Mouse (Mus musculus): ENCODE data around the gene Il10. TPM values are rescaled to one million over a fixed set of nuclear protein-coding genes. Genes with fewer than 3 reads are reported as not detected.
A peak's percentile ranks its signal among the peaks of the same experiment; 100 is the strongest.

The Il10 gene
- total and polyA plus RNA-seq, 3 experiments: 236 to 903 (median 389) TPM

DNA sequence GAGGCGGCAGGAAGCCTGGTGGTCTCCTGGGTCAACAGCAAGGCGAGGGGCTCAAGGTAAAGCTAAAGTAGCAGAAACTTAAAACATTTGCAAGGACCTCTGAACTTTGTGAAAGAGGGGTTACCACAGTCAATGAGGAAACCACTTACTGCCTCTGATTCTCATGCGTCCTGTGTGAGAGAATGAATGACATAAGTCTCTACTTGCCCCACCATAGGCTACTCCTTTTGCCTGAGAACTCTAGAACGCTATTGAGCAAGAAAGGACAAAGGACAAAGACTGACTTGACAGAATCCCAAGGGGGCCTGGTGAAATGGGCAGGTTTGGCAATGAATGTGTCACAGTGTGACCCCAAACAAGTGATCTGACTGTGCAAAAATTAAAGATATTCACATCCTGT is 22.2 kb upstream of the Il10 start:
- no peaks in the 10 kb centered on the region for H3K9me3 ChIP-seq (replicated peaks; ENCODE audit: low read length)
- H3K4me2 ChIP-seq (ENCODE audit: insufficient read depth, low read depth, poor library complexity, severe bottlenecking): no peak overlapping the region
- DNase-seq (ENCODE audit: extremely low read depth): no peak
- H3K36me3 ChIP-seq (replicated peaks in 1 of 2; ENCODE audit: control insufficient read depth in 1 of 2, insufficient read depth in 1 of 2, low read length in 1 of 2): no peaks in the 10 kb centered on the region
- in situ Hi-C loops (cut with MboI; ENCODE audit: low pct_ligation_motif_present, low pct_unique_long_range_greater_than_20kb, low sequenced_read_pairs): no loop called here
- H3K9ac ChIP-seq (ENCODE audit: insufficient read depth, low read depth): no peak overlapping the region
- peaks cover 39 to 92% of the 10 kb centered on the region in 2 experiments for H3K4me1 ChIP-seq (ENCODE audit: control insufficient read depth in 1 of 2, insufficient read depth in 2 of 2)
- no peak for TF ChIP-seq MAZ (IDR thresholded peaks at IDR 0.05; ENCODE audit: low read depth, low read length)
- TF ChIP-seq ZMIZ1 (IDR thresholded peaks at IDR 0.05; ENCODE audit: low read depth, low read length): no peak
- no peak for TF ChIP-seq NELFE (IDR thresholded peaks at IDR 0.05; ENCODE audit: low read depth, low read length)
- TF ChIP-seq RAD21 (IDR thresholded peaks at IDR 0.05; ENCODE audit: low read depth, low read length): no peak
- TF ChIP-seq ELF1 (IDR thresholded peaks at IDR 0.05; ENCODE audit: low read depth, low read length): no peak
- no peak for TF ChIP-seq RCOR1 (conservative IDR thresholded peaks at IDR 0.05; ENCODE audit: low read depth, low read length)
- no peak for TF ChIP-seq ZNF384 (IDR thresholded peaks at IDR 0.05; ENCODE audit: low read depth, low read length)
- TF ChIP-seq POLR2A (IDR thresholded peaks at IDR 0.05; ENCODE audit: low read depth, low read length): no peak
- TF ChIP-seq E2F4 (IDR thresholded peaks at IDR 0.05; ENCODE audit: insufficient replicate concordance, low read depth, low read length): no peak
- TF ChIP-seq BHLHE40 (IDR thresholded peaks at IDR 0.05; ENCODE audit: low read depth, low read length): no peak
- no peak for TF ChIP-seq MEF2A (IDR thresholded peaks at IDR 0.05; ENCODE audit: borderline replicate concordance, low read depth, low read length)
- TF ChIP-seq POLR2AphosphoS2 (IDR thresholded peaks at IDR 0.05; ENCODE audit: low read depth, low read length): no peak
- no peak for TF ChIP-seq CHD2 (IDR thresholded peaks at IDR 0.05; ENCODE audit: low read length)
- TF ChIP-seq GABPA (IDR thresholded peaks at IDR 0.05; ENCODE audit: insufficient replicate concordance, low read depth, low read length): no peak
- TF ChIP-seq HCFC1 (IDR thresholded peaks at IDR 0.05; ENCODE audit: low read depth, low read length): no peak
- no peak for TF ChIP-seq MXI1 (IDR thresholded peaks at IDR 0.05; ENCODE audit: low read depth, low read length)
- TF ChIP-seq PAX5 (IDR thresholded peaks at IDR 0.05; ENCODE audit: low read length): no peak
- TF ChIP-seq ETS1 (conservative IDR thresholded peaks at IDR 0.05; ENCODE audit: low read depth, low read length): peak; percentile 15; the same call in 1 of the 2 replicates
- TF ChIP-seq TCF12 (IDR thresholded peaks at IDR 0.05; ENCODE audit: low read depth, low read length): no peak
- no peak for TF ChIP-seq SMC3 (IDR thresholded peaks at IDR 0.05; ENCODE audit: low read depth, low read length)
- TF ChIP-seq TBP (conservative IDR thresholded peaks at IDR 0.05; ENCODE audit: low read depth, low read length): no peak
- peak; percentile 23; the same call in 1 of the 2 replicates for TF ChIP-seq IRF4 (IDR thresholded peaks at IDR 0.05; ENCODE audit: low read depth, low read length)
- no peak for TF ChIP-seq CTCF (conservative IDR thresholded peaks at IDR 0.05 in 1 of 2, IDR thresholded peaks at IDR 0.05 in 1 of 2; ENCODE audit: low read depth in 2 of 2, low read length in 2 of 2)
- peak; percentile 24; the same call in 1 of the 2 replicates for TF ChIP-seq EP300 (IDR thresholded peaks at IDR 0.05; ENCODE audit: low read length)
- no peaks in the 10 kb centered on the region; the same call in 1 of the 2 replicates for H3K79me2 ChIP-seq (replicated peaks; ENCODE audit: control insufficient read depth, extremely low read depth, insufficient read depth, poor library complexity, severe bottlenecking)
- dilution Hi-C loops (cut with MboI; ENCODE audit: extremely low pct_ligation_motif_present, extremely low pct_unique_long_range_greater_than_20kb, low sequenced_read_pairs): no loop called here
- no peaks in the 10 kb centered on the region for H3K27me3 ChIP-seq (replicated peaks)
- no peak overlapping the region for H3K27ac ChIP-seq (ENCODE audit: insufficient read depth, low read depth)
- H3K4me3 ChIP-seq (replicated peaks in 1 of 3; ENCODE audit: low read depth in 2 of 3, low read length in 2 of 3, poor library complexity in 1 of 3): no peak overlapping the region
